Mouse (Mus musculus): ENCODE data around the gene Ctsl. TPM values are rescaled to one million over a fixed set of nuclear protein-coding genes. Genes with fewer than 3 reads are reported as not detected.
A peak's percentile ranks its signal among the peaks of the same experiment; 100 is the strongest.

Ctsl gene
- total RNA-seq (2021), result 100 to 1,000 TPM; 119 to 130 TPM

- DNase-seq (ENCODE audit: extremely low spot score in 1 of 2, low spot score in 1 of 2), result peak; percentile 76 to 88
Observed at GRCm38 (mm10) chr13:64370173-64370940, at the start of gene Ctsl. Gene Ctsl, minus strand, starts transcription at chr13:64370890.

GRCm38 (mm10) chr13:64416955-64417601 is 46.4 kb upstream of the Ctsl start:
- DNase-seq (ENCODE audit: extremely low spot score in 1 of 2, low spot score in 1 of 2), result no peak

DNA sequence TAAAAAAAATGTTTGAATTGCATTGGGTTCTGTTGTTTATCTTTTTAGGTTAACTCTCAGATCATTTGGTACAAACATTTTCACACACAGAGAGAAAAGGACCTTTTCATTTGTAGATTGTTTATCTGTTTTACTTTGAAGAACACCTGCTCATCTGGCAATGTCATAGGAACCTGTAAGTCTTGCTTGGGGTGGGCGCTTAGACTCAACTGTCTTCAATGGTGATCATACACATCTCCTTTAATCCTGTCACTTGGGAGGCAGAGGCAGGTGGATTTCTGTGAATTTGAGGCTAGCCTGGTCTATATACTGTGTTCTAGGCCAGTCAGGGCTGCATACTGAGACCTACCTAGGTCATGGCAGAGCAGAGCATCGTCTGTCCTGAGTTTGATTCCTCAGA is 45.0 kb upstream of the Ctsl start:
- DNase-seq (ENCODE audit: extremely low spot score in 1 of 2, low spot score in 1 of 2), result no peak

- no peak for DNase-seq (ENCODE audit: extremely low spot score in 1 of 2, low spot score in 1 of 2)
Observed at GRCm38 (mm10) chr13:64412752-64413257, 42.1 kb upstream of the Ctsl start.

- no peak for DNase-seq (ENCODE audit: extremely low spot score in 1 of 2, low spot score in 1 of 2)
Observed at GRCm38 (mm10) chr13:64411282-64411681, 40.6 kb upstream of the Ctsl start.

- DNase-seq (ENCODE audit: extremely low spot score in 1 of 2, low spot score in 1 of 2), result no peak
Observed at GRCm38 (mm10) chr13:64410604-64411003, 39.9 kb upstream of the Ctsl start.

GRCm38 (mm10) chr13:64407992-64408391 is 37.3 kb upstream of the Ctsl start:
- no peak for DNase-seq (ENCODE audit: extremely low spot score in 1 of 2, low spot score in 1 of 2)

GRCm38 (mm10) chr13:64405550-64405949 is 34.9 kb upstream of the Ctsl start:
- peak in 1 of 2 experiments; percentile 7 for DNase-seq (ENCODE audit: extremely low spot score in 1 of 2, low spot score in 1 of 2)

DNA sequence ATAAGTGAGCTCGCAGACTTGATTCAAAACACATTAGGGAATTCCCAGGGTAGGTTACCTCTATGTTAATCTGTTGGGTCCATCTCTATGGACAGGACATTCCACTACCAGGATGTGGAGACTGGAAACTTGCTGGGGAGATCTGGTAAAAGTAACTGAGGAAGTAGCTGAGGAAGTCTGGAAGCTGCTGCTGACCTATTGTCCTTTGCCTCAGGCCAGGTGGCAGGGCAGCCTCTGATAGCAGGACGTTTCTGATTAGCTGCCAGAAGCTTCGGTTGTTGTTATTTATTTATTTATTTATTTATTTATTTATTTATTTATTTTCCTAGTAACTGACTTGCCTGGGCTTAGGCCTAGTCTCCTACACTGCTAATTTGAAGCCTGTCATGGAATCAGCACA is 32.8 kb upstream of the Ctsl start:
- no peak for DNase-seq (ENCODE audit: extremely low spot score in 1 of 2, low spot score in 1 of 2)

GRCm38 (mm10) chr13:64402951-64403460 is 32.3 kb upstream of the Ctsl start:
- DNase-seq (ENCODE audit: extremely low spot score in 1 of 2, low spot score in 1 of 2), result no peak

- DNase-seq (ENCODE audit: extremely low spot score in 1 of 2, low spot score in 1 of 2), result no peak
Observed at GRCm38 (mm10) chr13:64402504-64402949, 31.8 kb upstream of the Ctsl start.

DNA sequence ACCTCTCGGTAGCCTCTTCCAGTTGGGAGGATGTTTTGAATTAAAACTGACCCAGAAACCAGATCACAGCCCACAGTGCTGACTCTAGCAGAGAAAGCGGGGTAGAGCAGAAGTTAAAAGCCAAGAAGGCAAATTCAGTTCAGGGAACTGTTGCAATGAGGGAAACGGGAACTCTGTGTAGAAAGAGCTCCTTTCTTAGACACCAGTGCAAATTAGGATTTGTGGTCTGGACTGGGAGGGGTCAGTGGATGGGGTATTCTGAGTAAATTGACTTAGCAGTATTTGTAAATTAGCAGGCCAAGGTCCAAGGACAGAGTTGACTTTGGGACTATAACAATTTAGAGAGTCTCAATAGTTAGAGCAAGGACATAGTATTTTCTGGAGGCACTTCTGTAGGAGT is 31.3 kb upstream of the Ctsl start:
- DNase-seq (ENCODE audit: extremely low spot score in 1 of 2, low spot score in 1 of 2), result no peak

GRCm38 (mm10) chr13:64400801-64401361 is 30.2 kb upstream of the Ctsl start:
- no peak for DNase-seq (ENCODE audit: extremely low spot score in 1 of 2, low spot score in 1 of 2)

- no peak for DNase-seq (ENCODE audit: extremely low spot score in 1 of 2, low spot score in 1 of 2)
Observed at GRCm38 (mm10) chr13:64399906-64400305, 29.2 kb upstream of the Ctsl start.

DNA sequence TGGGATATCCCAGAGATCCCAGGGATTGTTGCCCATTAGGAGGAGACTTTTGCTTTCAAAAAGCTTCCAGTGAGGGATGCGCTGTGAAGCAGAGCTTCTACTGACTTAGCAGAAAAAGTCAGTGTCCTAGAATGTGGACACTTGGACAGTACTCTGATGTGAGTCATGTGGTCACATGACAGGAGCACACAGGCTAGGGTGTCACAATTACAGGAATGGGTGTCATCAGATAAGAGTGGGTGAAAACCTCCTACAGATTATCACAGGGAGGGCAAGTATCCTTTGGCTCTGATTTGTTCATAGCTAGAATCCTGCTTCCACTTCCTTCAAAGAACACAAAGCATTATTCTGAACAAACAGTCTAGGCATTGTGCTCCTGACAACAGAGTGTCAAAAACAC is 27.4 kb upstream of the Ctsl start:
- DNase-seq (ENCODE audit: extremely low spot score in 1 of 2, low spot score in 1 of 2), result no peak

DNA sequence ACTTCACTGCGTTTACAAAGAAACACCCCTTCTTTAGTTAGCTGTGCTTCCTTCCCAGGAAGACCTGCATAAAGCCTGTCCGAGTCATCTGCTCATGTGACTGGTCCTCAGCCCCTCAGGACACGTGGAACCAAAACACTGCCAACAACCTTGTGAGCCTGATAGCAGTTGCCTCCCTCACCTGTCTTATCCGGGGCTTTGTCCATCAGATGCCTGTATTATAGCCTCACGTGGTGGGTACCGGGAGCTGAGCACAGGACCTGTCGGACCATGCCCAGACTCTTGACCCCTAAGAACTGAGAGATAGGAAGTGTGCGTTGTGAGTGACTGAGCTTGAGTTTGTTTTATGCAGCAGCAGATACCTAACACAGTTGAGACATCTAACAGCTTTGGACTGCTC is 26.3 kb upstream of the Ctsl start:
- DNase-seq (ENCODE audit: extremely low spot score in 1 of 2, low spot score in 1 of 2), result no peak

DNA sequence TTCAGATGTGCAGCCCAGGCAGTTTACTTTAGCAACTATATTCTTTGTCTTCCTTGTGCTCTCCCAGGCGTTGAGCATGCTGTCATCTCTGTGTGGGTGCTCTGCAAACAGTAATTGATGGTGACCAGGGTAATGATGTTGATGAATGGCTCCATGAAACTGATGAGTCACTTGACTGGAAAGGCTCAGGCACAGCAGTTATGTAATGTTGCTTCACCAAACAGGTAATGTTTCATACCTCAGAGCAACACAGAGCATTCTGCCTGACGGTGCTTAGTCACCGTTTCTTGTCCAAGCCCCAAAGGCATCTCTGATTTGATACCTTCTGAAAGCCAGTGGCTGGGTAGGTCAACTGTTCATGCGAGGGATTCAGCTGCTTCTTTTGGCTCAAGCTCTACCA is 17.7 kb upstream of the Ctsl start:
- DNase-seq (ENCODE audit: extremely low spot score in 1 of 2, low spot score in 1 of 2), result no peak

DNA sequence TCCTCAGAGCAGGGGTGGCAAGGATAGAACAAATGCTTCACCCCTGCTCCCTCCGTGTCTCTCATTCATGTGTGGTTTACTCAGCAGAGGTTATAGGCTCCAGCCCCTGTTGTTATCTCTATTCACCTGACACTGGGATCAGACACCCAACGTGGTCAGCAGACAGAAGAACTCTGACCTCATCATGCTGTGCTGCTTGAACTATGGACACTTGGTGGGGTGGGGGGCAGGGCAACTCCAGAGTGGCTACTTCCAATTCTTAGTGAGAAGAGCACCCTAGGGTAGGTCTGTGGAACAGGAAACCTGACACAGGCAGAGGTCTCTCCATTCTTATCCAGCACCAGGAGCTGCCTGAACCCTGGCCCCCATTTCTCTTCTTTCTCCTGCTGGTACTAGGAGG is 15.4 kb upstream of the Ctsl start:
- no peak for DNase-seq (ENCODE audit: extremely low spot score in 1 of 2, low spot score in 1 of 2)

DNA sequence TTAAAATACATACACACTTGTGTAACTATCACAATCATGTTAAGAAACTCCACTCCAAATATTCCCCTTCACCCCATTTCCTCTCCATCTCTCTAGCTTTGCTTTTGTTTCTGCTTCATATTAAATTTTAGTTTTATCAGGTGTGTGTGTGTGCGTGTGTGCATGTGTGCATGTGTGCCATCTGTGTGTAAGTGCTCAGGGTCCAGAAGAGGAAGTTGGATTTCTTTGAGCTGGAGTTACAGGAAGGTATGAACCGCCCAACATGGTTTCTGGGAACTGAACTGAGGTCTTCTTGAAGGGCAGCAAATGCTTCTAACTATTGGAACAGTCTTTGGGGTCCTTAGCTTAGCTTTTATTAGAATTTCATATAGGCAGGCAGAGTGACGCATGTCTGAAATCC is 14.2 kb upstream of the Ctsl start:
- DNase-seq (ENCODE audit: extremely low spot score in 1 of 2, low spot score in 1 of 2), result no peak

GRCm38 (mm10) chr13:64380251-64380650 is 9.6 kb upstream of the Ctsl start:
- DNase-seq (ENCODE audit: extremely low spot score in 1 of 2, low spot score in 1 of 2), result no peak

GRCm38 (mm10) chr13:64378601-64379000 is 7.9 kb upstream of the Ctsl start:
- no peak for DNase-seq (ENCODE audit: extremely low spot score in 1 of 2, low spot score in 1 of 2)

Data from layer of hippocampus, postnatal 25 days (tissue).